Mouse (Mus musculus) layer of hippocampus, adult 18-20 months (tissue): Measurements from ENCODE around the gene Fam189a2. TPM values are rescaled to one million over a fixed set of nuclear protein-coding genes. Genes with fewer than 3 reads are reported as not detected.

Source experiments
- DNase-seq, 2 experiments: peaks; one replicate each; pipeline ENCODE4 v3.0.0; 2022; ENCODE audit warnings: low spot score in 2 of 2
- total RNA-seq, 2 experiments: library from RNA; stranded (reverse); gene quantifications; 2 replicates each; pipeline ENCODE4 v1.2.3; 2021

The Fam189a2 gene
- total RNA-seq, 2 experiments from 2014 or later, result 8.1 to 9.0 TPM

DNA sequence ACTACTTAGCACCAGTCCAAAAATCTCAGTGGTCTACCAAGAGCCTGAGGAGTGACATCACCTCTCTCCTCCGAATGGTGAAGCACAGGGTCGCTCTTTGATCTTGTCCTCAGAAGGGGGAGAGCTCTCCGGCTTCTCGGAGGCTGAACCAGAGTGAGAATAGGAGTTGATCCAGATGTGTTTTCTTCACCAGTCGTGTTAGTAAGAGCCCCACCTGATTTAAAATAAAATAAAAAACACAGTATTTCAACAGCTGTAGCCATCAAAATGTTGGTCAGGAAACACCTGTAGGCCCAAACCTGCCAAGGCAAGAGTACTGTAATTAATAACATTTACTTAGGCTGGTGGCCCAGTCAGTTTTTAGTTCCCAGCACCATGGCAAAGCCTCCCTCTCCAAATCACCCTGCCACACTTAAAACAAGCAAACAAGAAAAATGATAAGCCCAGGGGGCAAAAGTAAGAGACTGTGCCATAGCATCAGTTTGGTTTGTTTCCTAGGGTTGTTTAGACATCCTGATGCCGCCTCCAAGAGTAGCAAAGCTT is 52.8 kb downstream of the Fam189a2 start:
- no peak for DNase-seq

DNA sequence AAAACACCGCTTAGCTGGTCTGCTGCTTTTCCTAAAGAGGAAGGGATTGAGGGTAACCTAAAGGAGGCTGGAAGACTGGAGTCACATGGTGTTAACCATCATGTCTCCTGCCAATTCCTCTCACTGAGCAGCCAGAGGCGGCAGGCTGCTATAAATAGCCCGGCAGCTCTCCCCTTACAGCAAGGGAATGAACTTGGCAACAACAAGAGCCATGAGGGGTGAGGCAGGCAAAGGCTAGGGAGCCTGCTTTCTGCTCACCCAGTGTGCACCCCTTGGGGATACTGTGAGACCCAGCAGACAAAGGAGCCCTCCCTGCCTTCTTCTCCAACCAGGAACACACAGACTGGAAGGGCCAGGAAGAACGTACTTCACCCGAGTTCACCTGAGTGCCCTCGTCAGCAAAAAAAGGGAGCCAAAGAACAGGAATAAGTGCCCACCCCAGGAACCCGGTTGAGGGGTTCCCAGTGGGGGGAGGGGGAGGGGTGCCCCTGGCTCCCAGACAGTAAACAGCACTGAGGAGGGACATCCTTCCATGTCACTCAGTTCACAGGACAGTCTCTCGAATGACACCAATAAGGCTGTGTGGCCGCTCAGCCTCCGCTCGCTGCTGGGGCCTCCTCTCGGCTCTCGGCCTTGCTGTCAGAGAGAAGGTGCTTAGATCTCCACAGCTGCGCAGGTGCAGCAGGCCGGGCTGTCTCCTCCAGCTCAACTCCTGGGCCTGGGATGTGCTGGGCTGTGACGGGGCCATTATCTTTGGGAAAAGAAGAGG is 57.8 kb downstream of the Fam189a2 start:
- DNase-seq, result peak in 1 of 2 experiments; percentile 34

DNA sequence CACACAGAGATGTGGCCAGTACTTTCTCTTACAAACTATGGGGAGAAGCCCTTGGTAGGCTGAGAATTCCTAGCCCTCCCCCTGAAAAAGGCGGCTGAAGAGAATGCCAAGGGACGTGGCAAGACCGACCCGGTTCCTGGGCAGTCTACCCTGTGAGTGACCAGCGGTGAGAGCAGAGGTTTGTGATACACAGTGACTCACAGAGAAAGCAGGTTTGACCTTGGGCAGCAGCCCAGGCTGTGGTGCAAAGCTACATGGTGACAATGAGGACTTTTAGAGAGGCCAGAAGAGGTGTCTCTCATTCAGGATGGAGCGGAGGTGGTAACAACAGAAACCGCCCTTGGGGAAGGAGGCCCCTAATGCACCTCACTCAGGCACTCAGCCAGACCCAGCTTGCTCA is 59.4 kb downstream of the Fam189a2 start:
- no peak for DNase-seq

DNA sequence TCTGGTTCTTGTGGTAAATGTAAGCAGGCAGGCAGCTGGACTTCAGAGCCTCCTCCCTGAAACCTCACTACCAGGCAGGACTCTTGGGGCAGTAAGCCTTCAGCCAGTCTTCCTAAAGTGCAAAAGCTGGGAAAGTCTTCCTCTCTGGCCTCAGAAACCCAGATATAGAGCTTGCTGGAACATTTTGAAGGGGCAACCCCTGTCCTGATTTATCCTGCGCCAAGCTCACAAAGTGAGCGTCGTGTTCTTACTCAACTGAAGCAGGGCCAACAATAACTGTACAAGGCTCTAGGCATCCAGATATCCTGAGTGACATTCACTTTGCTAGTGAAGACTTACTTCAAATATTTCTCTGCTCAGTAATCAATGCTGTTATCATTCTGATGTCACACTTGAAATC is 60.4 kb downstream of the Fam189a2 start:
- no peak for DNase-seq

DNA sequence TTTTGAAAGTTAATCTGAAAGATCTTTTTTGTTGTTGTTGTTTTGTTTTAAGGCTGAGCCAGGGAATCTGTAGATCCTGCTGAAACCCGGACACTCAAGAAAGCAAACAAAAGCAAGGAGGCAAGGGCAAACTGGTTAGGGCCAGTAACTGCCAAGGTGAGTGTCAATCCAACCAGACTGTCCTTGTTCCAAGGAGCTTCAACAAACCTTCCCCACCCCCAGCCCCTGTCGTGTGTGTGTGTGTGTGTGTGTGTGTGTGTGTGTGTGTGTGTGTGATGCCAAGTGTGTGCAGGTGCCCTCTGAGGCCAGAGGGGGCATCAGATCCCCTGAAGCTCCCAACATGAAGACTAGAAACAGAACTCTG is 62.0 kb downstream of the Fam189a2 start:
- no peak for DNase-seq

DNA sequence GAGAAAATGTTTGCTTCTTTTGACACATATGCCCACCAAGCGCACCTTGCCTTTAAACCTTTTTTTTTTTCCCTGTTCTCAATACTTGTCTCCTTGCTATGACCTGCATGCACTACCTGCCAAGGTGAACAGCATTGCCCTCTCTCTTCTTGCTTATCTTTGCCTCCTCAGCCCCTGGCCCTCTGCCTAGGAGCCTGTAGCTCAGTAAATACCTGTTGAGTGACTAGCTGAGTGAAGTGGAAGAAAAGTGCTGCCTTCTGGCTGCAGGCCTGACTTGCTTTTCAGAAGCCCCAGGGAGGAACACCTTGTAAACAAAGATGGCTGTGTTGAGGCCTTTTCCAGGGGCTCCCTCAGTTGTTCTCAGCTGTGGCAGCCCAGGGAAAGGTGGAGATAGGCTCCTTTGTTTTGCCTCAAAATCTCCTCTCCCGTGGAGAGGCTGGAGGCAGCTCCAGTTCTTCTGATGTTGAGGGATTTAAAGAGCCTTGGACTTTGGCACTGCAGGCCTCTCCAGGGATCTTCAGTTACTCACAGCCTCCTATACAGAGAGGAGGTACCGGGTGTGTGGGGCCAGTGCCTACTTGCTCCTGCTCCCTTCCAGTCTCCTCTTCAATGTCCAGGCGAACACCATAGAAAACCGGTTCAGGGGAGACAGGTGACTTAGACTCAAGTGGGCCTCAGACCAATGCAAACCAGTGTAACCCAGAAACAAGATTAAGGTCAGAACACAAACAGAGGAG is 62.5 kb downstream of the Fam189a2 start:
- DNase-seq, result no peak

DNA sequence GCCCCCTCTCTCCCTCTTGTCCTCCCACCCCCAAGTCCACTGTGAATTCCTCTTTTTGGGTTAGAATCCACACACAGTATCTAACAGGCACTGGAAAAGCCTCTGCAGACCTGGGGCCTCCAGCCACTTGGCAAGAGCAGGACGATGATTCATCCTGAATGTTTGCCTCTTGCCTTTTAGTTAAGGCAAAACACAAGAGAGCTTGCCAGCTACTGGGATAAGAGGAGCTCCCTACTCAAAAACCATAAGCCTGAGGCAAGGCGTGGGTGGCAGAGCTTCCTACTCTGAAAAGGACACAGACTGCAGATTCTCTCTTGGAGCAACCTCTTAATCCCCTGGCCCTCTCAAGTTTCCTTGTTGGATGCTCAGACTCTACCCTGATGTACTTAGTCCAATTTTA is 63.7 kb downstream of the Fam189a2 start:
- peak; percentile 30 to 70 for DNase-seq

DNA sequence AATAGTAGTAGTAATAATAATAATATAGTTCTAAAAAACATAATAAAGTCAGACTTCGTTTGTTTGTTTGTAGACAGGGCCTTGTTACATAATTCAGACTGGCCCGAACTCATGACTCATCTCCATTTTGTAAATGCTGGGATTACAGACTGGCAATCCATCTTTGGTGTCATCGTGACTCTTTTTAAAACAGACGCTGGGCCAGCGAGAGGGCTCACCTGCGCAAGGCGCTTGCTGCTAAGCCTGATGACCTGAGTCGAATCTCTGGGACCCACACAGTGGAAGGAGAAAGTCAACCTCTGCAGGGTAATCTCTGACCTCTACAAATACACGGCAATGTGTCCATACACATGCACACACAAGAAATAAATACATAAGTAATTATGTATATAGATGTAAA is 64.4 kb downstream of the Fam189a2 start:
- no peak for DNase-seq

DNA sequence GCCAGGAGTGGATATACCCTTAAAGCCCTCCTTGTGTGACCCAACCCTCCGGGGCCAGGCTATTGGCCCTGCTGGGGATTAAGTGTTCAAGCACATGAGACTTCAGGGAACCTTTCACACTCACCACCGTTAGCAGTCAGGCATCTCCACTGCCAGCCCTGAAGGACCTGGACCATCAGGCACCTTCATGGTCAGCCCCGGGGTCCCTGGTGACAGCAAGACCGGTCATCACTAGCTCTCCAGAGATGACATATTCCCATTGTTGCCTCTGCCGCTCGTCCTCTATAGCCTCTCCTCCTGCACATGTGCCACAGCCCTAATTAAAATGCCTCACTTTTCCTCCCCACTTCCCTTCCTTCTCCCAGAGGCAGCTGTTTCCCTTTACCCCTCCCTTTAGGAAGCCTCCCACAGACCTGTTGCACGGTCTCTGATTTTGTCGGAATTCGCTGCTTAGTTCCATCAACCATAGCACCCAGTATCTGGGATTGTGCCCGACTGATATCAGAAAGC is 66.4 kb downstream of the Fam189a2 start:
- no peak for DNase-seq

DNA sequence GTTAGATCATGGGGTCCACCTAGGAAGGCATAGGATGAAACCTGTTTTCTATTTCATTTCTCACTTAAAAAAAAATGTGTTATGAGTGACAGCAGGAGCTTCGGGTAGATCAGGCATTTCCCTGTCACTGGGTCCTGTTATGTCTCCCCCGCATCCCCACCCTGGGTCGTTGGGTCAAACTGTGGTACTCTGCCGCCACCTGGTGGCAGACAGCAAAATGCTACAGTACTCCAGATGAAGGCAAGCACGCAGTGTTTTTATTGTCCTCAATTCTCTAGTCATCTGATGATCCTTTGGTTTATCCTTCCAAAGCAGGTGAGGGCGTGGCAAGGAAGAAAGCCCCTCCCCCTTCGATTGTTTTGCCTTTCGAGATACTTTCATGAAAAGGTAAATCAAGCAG is 69.3 kb downstream of the Fam189a2 start:
- DNase-seq, result peak; percentile 58 to 62

DNA sequence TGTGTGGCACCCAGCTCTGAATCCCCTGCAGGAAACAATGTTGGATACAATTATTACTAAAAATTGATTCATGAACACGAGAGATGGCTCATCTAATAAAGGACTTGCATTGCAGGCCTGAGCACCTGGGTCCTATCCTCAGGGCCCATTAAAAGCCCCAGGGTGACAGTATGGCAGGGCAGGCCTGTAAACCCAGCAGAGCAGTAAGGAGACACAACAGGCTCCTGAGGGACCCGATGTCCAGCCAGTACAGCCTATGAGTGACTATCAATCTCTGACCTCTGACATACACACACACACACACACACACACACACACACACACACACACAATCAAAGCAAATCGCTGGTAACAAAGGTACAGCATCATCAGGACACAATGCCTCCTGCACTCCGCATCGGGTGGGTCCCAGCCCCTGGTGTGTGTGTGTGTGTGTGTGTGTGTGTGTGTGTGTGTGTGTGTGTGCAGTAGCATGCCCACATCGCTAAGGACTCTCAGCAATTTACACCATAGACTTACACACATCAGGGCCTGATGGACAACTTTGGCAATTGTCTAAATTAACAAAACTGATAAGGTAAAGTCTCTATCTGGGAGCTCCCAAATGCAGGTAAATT is 69.9 kb downstream of the Fam189a2 start:
- no peak for DNase-seq

DNA sequence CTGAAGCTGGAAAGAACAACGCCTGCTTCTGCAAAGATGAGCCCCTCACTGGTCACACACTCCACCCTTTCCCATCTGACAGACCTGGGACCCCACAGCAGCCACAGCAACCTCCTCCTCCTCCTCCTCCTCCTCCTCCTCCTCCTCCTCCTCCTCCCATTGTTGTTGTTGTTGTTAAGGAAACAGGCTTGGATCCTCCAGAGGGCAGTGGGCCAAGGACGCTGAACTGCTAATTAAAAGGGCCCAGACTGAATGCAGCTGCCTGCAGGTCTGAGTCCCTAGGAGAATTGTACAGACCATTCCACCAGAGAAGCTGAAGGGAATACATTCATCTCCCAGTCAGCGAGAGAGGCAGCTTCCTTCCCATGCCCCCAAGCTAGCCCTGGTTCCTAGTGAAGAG is 70.5 kb downstream of the Fam189a2 start:
- DNase-seq, result peak in 1 of 2 experiments; percentile 47

DNA sequence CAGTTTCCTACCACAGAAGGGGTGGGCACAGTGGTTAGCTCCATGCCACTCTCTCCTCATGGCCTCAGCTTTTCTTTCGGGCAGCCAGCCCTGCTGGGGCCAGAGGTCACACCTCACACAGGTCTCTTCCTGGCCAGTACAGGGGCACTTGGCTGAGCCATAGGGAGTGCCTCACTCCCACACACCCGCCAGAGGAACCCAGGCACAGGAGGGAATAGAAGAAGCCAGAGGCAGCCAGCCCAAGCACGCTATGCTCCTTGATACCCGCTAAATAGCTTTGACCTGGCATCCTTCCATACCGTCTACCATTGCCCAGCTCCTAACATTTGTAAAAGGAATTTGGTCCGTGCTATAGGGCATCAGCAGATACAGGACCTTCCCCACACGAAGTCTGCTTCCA is 70.9 kb downstream of the Fam189a2 start:
- DNase-seq, result no peak

DNA sequence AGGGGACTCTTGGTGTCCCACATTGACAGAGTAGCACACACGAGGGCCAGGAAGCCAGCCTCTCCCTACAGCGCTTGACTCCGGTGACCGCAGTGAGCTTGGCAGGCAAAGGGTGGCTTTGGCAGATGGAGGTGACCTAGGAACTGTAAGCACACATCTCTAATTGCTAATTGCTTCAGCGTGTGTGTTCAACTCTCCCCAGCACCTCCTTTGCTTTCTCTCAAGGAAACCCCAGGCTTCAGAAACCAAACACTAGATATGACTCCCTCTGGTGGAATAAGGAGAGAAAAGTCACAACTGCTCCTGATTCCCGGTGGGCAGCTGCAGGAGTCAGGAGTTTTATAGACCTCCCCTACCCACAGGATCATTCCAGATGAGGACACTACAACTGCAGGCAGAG is 71.9 kb downstream of the Fam189a2 start:
- DNase-seq, result peak in 1 of 2 experiments; percentile 24

DNA sequence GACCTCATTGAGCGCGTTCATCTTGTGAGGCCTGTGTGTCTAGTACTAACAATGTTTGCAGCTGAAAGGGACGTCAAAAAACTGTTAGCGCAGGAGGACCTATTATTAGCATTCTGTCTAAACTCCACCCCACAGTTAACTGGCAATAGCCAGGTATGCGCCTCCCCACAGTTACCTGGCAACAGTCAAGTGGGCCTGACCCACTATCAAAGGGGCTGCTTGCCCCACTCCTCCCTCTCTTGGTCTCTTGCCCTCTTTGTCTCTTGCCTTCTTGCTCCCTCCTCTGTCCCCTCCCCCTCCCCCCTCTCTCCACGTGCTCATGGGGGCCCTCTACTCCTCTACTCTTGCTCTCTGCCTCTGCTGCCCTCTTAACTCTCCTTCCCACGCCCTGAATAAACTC is 73.3 kb downstream of the Fam189a2 start:
- DNase-seq, result no peak

DNA sequence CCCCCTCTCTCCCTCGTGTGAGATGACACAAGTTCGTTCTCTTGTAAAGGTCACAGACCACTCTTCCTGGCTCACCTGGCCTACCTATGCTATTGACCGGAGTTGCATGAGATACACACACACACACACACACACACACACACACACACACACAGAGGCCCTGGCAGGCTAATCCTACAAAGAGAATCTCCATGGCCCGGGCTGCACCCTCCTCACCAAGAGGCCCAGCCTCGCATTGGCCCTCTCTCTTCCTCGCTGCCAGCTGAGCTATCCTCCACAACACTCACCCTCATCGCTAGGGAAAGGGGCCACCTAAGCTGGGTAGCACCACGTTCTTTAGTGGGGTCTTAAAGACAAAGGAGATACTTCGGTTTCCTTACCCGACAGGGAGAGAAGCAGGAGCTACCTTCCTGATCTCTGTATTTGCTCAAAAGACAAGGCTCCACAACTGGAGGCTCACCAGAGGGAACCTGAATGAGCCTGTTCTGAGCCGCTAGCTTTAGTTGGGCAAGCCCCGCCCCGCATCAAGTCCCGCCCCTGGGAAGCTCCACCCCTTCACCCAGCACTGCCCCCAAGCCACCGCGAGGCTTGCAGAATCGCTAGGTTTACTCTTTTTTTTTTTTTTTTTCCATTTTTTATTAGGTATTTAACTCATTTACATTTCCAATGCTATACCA is 74.4 kb downstream of the Fam189a2 start:
- DNase-seq, result no peak

DNA sequence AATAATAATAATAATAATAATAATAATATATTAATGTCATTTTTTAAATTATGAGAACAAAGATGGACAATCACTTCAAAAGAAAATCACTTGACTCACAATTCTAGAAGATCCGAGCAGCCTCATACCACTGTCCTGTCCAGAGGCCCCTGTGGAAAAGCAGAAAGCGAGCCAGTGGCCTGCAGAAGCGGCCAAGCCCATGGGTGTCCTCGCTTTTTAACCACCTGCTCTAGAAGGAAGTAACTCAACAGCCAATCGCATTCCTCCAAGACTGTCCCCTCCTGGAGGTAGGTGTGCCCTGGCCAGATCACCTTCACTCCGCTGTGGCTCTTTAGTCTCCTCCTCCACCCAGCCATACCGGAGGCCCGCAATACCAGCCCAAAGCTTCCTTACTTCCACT is 75.4 kb downstream of the Fam189a2 start:
- no peak for DNase-seq

DNA sequence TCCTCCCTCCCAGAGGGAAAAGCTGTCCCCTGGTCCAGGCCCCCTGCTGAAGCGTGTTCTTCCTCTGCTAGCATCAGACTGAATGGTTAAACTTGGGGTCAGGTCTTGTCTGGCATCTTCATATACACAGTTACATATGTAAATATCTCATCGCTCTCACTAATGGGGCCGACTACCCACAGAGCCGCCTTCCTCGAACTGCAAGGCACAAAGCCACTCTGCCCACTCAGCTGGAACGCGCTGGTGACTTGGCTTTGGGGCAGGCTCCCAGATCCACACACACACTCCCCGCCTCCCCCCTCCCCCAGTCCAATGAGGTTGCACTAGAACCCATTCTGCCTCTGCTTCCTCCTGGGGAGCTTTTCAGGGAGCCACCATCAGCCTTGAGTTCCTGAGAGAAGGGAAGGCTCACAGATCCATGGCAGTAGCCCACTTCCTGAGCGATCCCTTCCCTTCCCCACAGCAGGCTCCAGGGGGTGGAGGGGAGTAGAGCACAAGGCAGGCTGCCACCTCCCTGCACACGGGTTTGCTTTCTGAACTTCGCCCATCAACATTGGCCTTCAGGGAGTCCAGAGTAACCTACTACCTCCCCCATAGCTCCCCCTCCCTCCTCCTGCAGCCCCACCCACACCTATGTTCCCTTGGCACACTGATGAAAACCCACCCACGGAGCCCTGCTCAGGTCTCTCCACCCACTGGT is 82.4 kb downstream of the Fam189a2 start:
- no peak for DNase-seq

DNA sequence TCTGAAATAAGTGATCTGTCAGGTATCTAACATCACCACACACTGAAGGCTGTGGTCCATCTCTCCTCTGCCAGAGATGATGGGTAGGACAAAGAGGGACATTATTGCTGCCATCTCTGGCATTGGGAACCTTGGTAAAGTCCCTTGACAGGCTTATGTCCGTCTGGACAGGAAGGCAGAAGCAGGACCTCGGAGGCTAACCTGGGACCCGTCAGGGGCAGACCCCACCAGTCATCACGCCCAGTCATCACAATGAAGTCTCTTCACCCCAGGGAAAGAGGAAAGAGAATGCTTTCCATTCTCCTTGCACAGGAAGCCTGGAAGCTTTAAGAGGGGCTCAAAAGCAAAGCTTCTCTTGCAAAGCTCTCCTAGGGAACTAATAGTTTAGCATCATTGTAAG is 82.9 kb downstream of the Fam189a2 start:
- no peak for DNase-seq

DNA sequence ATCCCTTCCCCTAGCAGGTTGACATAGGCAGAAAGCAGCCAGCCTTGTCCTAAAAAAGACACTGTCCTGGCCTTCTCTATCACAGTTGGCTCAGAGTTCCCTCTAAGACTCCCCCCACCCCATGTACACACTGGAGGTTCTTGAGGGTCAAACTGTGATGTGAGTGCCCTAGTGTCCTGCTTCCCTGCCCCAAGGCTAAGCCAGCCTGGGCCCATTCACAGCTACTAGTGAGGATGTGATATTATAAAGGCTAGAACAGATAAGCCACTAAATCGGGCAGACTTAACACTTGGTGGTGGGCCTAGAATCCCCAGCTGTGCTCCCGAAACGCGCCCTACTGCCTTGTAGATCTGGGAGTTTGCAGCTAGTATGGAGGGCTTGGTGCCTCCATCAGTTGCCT is 84.1 kb downstream of the Fam189a2 start:
- DNase-seq, result no peak
